Mouse (Mus musculus) liver, embryonic 14.5 days (tissue): ENCODE results near the gene Gtf2h2.
"Not testable (repeated sequence)": the region's sequence is repeated elsewhere in the genome, so short reads cannot be mapped to it uniquely, and the experiment has no call there.

Experiments
- CTCF ChIP-seq: IDR thresholded peaks from 2 replicates; pipeline ENCODE4 v1.5.1; 2016; ENCODE audit warnings: antibody characterized with exemption, low read depth, control low read depth
- EP300 ChIP-seq: IDR thresholded peaks from 2 replicates; pipeline ENCODE4 v1.6.1; 2016; ENCODE audit warnings: antibody characterized with exemption, low read depth

GRCm38 (mm10) chr13:100419958-100420357 is 72.4 kb downstream of the Gtf2h2 start:
- not testable (repeated sequence) for TF ChIP-seq CTCF, EP300
